Mouse (Mus musculus) left cerebral cortex, adult 8-10 months (tissue): ENCODE measurements around the gene Ndufs7. TPM values are rescaled to one million over a fixed set of nuclear protein-coding genes. Genes with fewer than 3 reads are reported as not detected.

Experiments
- microRNA-seq, 2 experiments: library from miRNA; unstranded; fragments of <30 nt; microRNA quantifications; one replicate each; pipeline ENCODE4 v1.2.0; 2022
- total RNA-seq, 4 experiments: library from RNA; stranded (reverse); gene quantifications; 2 replicates each; pipeline ENCODE4 v1.2.4; 2022

Ndufs7 gene
- total RNA-seq, 4 experiments from 2014 or later = 214 to 225 (median 218) TPM

Small RNAs within 50 kb of the gene (microRNA-seq; reads per million reads assigned to microRNA genes)
- gene Mir6911 = 0.63 to 2.4 reads per million in 2 experiments

Other genes starting within 250 kb of the Ndufs7 start
- gene Arhgap45, start 232.5 kb upstream of the Ndufs7 start, total RNA-seq = 1 to 10 TPM; 3.6 to 9.6 (median 6.0) TPM
- 10 to 100 TPM; 64.7 to 80.4 (median 72.9) TPM for gene Polr2e, start 209.3 kb upstream of the Ndufs7 start, total RNA-seq
- gene Gpx4, start 202.0 kb upstream of the Ndufs7 start, total RNA-seq = 100 to 1,000 TPM; 472 to 551 (median 538) TPM
- 10 to 100 TPM; 16.2 to 32.0 (median 20.3) TPM for gene Sbno2, start 143.6 kb upstream of the Ndufs7 start, total RNA-seq
- gene Stk11, start 133.3 kb upstream of the Ndufs7 start, total RNA-seq = 100 to 1,000 TPM; 102 to 111 (median 109) TPM
- gene Atp5d, start 110.5 kb upstream of the Ndufs7 start, total RNA-seq = 100 to 1,000 TPM; 306 to 342 (median 330) TPM
- gene Cbarp, start 108.3 kb upstream of the Ndufs7 start, total RNA-seq = 100 to 1,000 TPM; 328 to 363 (median 358) TPM
- gene Midn, start 100.8 kb upstream of the Ndufs7 start, total RNA-seq = 10 to 100 TPM; 48.5 to 76.4 (median 64.1) TPM
- 100 to 1,000 TPM; 124 to 159 (median 143) TPM for gene Cirbp, start 83.1 kb upstream of the Ndufs7 start, total RNA-seq
- 1 to 10 TPM; 4.1 to 6.0 (median 5.5) TPM for gene 1600002K03Rik, start 76.2 kb upstream of the Ndufs7 start, total RNA-seq
- gene Efna2, start 69.6 kb upstream of the Ndufs7 start, total RNA-seq = 1 to 10 TPM; 6.8 to 9.1 (median 7.7) TPM
- 10 to 100 TPM; 41.9 to 51.7 (median 44.1) TPM for gene Mum1, start 22.7 kb upstream of the Ndufs7 start, total RNA-seq
- 10 to 100 TPM; 28.8 to 33.6 (median 31.1) TPM for gene Gamt, start 11.9 kb downstream of the Ndufs7 start, total RNA-seq
- 10 to 100 TPM; 76.4 to 90.1 (median 83.5) TPM for gene Dazap1, start 12.4 kb downstream of the Ndufs7 start, total RNA-seq
- 1,000 to 10,000 TPM in 1 of 4 experiments, 100 to 1,000 TPM in 3; 922 to 1,007 (median 961) TPM for gene Rps15, start 43.3 kb downstream of the Ndufs7 start, total RNA-seq
- 100 to 1,000 TPM; 107 to 125 (median 116) TPM for gene Apc2, start 46.9 kb downstream of the Ndufs7 start, total RNA-seq
- 10 to 100 TPM; 25.7 to 29.0 (median 27.3) TPM for gene 2310011J03Rik, start 71.4 kb downstream of the Ndufs7 start, total RNA-seq
- gene Pcsk4, start 80.4 kb downstream of the Ndufs7 start, total RNA-seq = 10 to 100 TPM in 1 of 4 experiments, 1 to 10 TPM in 3; 6.7 to 10.2 (median 8.3) TPM
- gene Reep6, start 80.8 kb downstream of the Ndufs7 start, total RNA-seq = 10 to 100 TPM; 12.0 to 14.8 (median 13.6) TPM
- gene Adamtsl5, start 99.3 kb downstream of the Ndufs7 start, total RNA-seq = 10 to 100 TPM; 10.7 to 12.1 (median 11.5) TPM
- 10 to 100 TPM; 27.8 to 29.4 (median 28.7) TPM for gene Plk5, start 107.3 kb downstream of the Ndufs7 start, total RNA-seq
- gene Mex3d, start 138.5 kb downstream of the Ndufs7 start, total RNA-seq = 10 to 100 TPM; 18.9 to 20.3 (median 19.6) TPM
- gene Mbd3, start 150.4 kb downstream of the Ndufs7 start, total RNA-seq = 100 to 1,000 TPM; 146 to 152 (median 149) TPM
- 100 to 1,000 TPM; 332 to 408 (median 366) TPM for gene Uqcr11, start 157.7 kb downstream of the Ndufs7 start, total RNA-seq
- 10 to 100 TPM; 27.7 to 32.6 (median 31.4) TPM for gene Tcf3, start 184.5 kb downstream of the Ndufs7 start, total RNA-seq
- not detected for gene Onecut3, start 245.7 kb downstream of the Ndufs7 start, total RNA-seq